In genomic region chr5:99582055-99582454, GRCm38 (mm10) we compare ENCODE assay signal across 31 mouse cellular contexts.
DNase-seq lines count a peak whose midpoint lies in the region; ATAC-seq and TF ChIP-seq lines count a peak whose summit lies in the region.
"Had no signal": no experiment of that assay in that cellular context is flagged by ENCODE, and none has a peak within 500 bp of the region (broad histone marks: within the 10 kb centered on the region; RNA-seq: fewer than 3 reads in every experiment).

No protein-coding gene starts in this region.

- no peaks in the 10 kb centered on the region; the same call in none of the 2 replicates for H3K4me1 ChIP-seq in forebrain, embryonic 14.5 days (ENCODE audit: control insufficient read depth, insufficient read depth, low read length)
- no peaks in the 10 kb centered on the region for H3K4me1 ChIP-seq in forebrain, embryonic 12.5 days
- peaks cover 17% of the 10 kb centered on the region for H3K4me1 ChIP-seq in heart, embryonic 13.5 days
- H3K4me1 ChIP-seq in neural tube, embryonic 15.5 days: 0 out of 2 replicates have a peak, but pooled peaks cover 3% of the 10 kb centered on the region
- H3K4me1 ChIP-seq: hindbrain, embryonic 12.5 days; intestine, embryonic 15.5 days; liver, embryonic 15.5 days; midbrain, embryonic 15.5 days had no signal

- H3K9ac ChIP-seq in forebrain, embryonic 14.5 days (ENCODE audit: low read length): no peak overlapping the region
- no peak overlapping the region for H3K9ac ChIP-seq in forebrain, embryonic 12.5 days
- no peak overlapping the region for H3K9ac ChIP-seq in heart, embryonic 13.5 days
- H3K9ac ChIP-seq in neural tube, embryonic 15.5 days (replicated peaks): no peak overlapping the region
- H3K9ac ChIP-seq: embryonic facial prominence, embryonic 13.5 days; hindbrain, embryonic 12.5 days; intestine, embryonic 15.5 days; limb, embryonic 12.5 days; liver, embryonic 15.5 days; midbrain, embryonic 15.5 days had no signal

- peak; percentile 68 for DNase-seq in forebrain, embryonic 14.5 days (ENCODE audit: low spot score)
- no peak for DNase-seq in heart, postnatal 25 days (ENCODE audit: low spot score)
- peak; percentile 11 for DNase-seq in neural tube, embryonic 10.5 days (ENCODE audit: extremely low spot score, low spot score)
- DNase-seq in layer of hippocampus, adult 2 months (ENCODE audit: low spot score in 2 of 2): no peak
- DNase-seq: adrenal gland, postnatal 10 days; cerebellum, adult 11 months; cerebellum, adult 9-10 months; gastrocnemius, postnatal 10 days; heart, postnatal 36 days; kidney, adult 2 months; kidney, postnatal 4 days; layer of hippocampus, postnatal 36 days; lung, postnatal 10 days; right cerebral cortex, adult 18-20 months; spleen, adult 18-20 months; thymus, adult 18-20 months; thymus, postnatal 25 days had no signal

- no peaks in the 10 kb centered on the region for H3K27me3 ChIP-seq in forebrain, embryonic 14.5 days (replicated peaks; ENCODE audit: control insufficient read depth, insufficient read depth, low read length)
- peaks cover 5% of the 10 kb centered on the region; the same call in 1 of the 2 replicates for H3K27me3 ChIP-seq in forebrain, embryonic 12.5 days
- no peaks in the 10 kb centered on the region for H3K27me3 ChIP-seq in heart, embryonic 13.5 days (replicated peaks)
- H3K27me3 ChIP-seq in neural tube, embryonic 15.5 days (replicated peaks): no peaks in the 10 kb centered on the region
- H3K27me3 ChIP-seq: embryonic facial prominence, embryonic 13.5 days; hindbrain, embryonic 12.5 days; intestine, embryonic 15.5 days; limb, embryonic 12.5 days; liver, embryonic 15.5 days had no signal

- no peak overlapping the region for H3K4me2 ChIP-seq in forebrain, embryonic 14.5 days (ENCODE audit: low read length)
- H3K4me2 ChIP-seq in forebrain, embryonic 12.5 days: no peak overlapping the region
- no peak overlapping the region for H3K4me2 ChIP-seq in heart, embryonic 13.5 days
- no peak overlapping the region for H3K4me2 ChIP-seq in neural tube, embryonic 15.5 days
- H3K4me2 ChIP-seq: embryonic facial prominence, embryonic 13.5 days; hindbrain, embryonic 12.5 days; intestine, embryonic 15.5 days; limb, embryonic 12.5 days; liver, embryonic 15.5 days; midbrain, embryonic 15.5 days had no signal

- no peaks in the 10 kb centered on the region for H3K36me3 ChIP-seq in forebrain, embryonic 14.5 days (ENCODE audit: control insufficient read depth, insufficient read depth, low read length)
- no peaks in the 10 kb centered on the region for H3K36me3 ChIP-seq in forebrain, embryonic 12.5 days (replicated peaks)
- no peaks in the 10 kb centered on the region for H3K36me3 ChIP-seq in heart, embryonic 13.5 days
- H3K36me3 ChIP-seq in neural tube, embryonic 15.5 days: no peaks in the 10 kb centered on the region
- H3K36me3 ChIP-seq: embryonic facial prominence, embryonic 13.5 days; hindbrain, embryonic 12.5 days; intestine, embryonic 15.5 days; limb, embryonic 12.5 days; liver, embryonic 15.5 days; midbrain, embryonic 10.5 days; midbrain, embryonic 15.5 days had no signal

- intact Hi-C loops in heart, postnatal 25 days (cut with DNase I): no loop called here

- no peak for TF ChIP-seq CTCF in layer of hippocampus, adult 2 months (conservative IDR thresholded peaks at IDR 0.05)

- peak; percentile 55; the same call in 1 of the 2 replicates for ATAC-seq in forebrain, embryonic 14.5 days
- ATAC-seq in forebrain, embryonic 12.5 days (ENCODE audit: low FRiP score): no peak
- ATAC-seq in heart, embryonic 13.5 days (ENCODE audit: extremely low read depth, insufficient number of reproducible peaks, low FRiP score, low TSS enrichment): no peak
- ATAC-seq in neural tube, embryonic 15.5 days (ENCODE audit: low FRiP score): no peak
- ATAC-seq: hindbrain, postnatal 0 days; intestine, embryonic 15.5 days; midbrain, embryonic 15.5 days; Patski had no signal

- no peak overlapping the region for H3K4me3 ChIP-seq in forebrain, embryonic 14.5 days (ENCODE audit: low read depth, low read length)
- no peak overlapping the region for H3K4me3 ChIP-seq in forebrain, embryonic 12.5 days (replicated peaks)
- no peak overlapping the region for H3K4me3 ChIP-seq in heart, embryonic 13.5 days
- H3K4me3 ChIP-seq in neural tube, embryonic 15.5 days (replicated peaks): no peak overlapping the region
- no peak overlapping the region for H3K4me3 ChIP-seq in layer of hippocampus, adult 2 months
- H3K4me3 ChIP-seq: embryonic facial prominence, embryonic 13.5 days; hindbrain, embryonic 12.5 days; intestine, embryonic 15.5 days; limb, embryonic 12.5 days; liver, embryonic 15.5 days; midbrain, embryonic 10.5 days; midbrain, embryonic 15.5 days had no signal

- 17% methylated on average over 5 of the region's 5 CpGs for WGBS in forebrain, embryonic 14.5 days
- 25% methylated on average over 5 of the region's 5 CpGs for WGBS in forebrain, embryonic 12.5 days
- 26% methylated on average over 5 of the region's 5 CpGs for WGBS in heart, embryonic 13.5 days
- 25% methylated on average over 5 of the region's 5 CpGs for WGBS in neural tube, embryonic 15.5 days

- H3K9me3 ChIP-seq in forebrain, embryonic 14.5 days (replicated peaks; ENCODE audit: control insufficient read depth, low read length): no peaks in the 10 kb centered on the region
- H3K9me3 ChIP-seq in forebrain, embryonic 12.5 days: no peaks in the 10 kb centered on the region
- no peaks in the 10 kb centered on the region for H3K9me3 ChIP-seq in heart, embryonic 13.5 days
- H3K9me3 ChIP-seq in neural tube, embryonic 15.5 days (replicated peaks): no peaks in the 10 kb centered on the region
- H3K9me3 ChIP-seq: embryonic facial prominence, embryonic 13.5 days; hindbrain, embryonic 12.5 days; intestine, embryonic 15.5 days; liver, embryonic 15.5 days; midbrain, embryonic 10.5 days; midbrain, embryonic 15.5 days had no signal

- no peak overlapping the region for H3K27ac ChIP-seq in forebrain, embryonic 14.5 days (ENCODE audit: low read depth, low read length)
- H3K27ac ChIP-seq in forebrain, embryonic 12.5 days: no peak overlapping the region
- H3K27ac ChIP-seq in heart, embryonic 13.5 days (replicated peaks): peak overlapping the region; percentile 29; the same call in 1 of the 2 replicates
- H3K27ac ChIP-seq in neural tube, embryonic 15.5 days (replicated peaks): no peak overlapping the region
- H3K27ac ChIP-seq in layer of hippocampus, adult 2 months: no peak overlapping the region
- H3K27ac ChIP-seq: embryonic facial prominence, embryonic 13.5 days; hindbrain, embryonic 12.5 days; hindbrain, postnatal 0 days; intestine, embryonic 15.5 days; kidney, postnatal 0 days; limb, embryonic 12.5 days; liver, embryonic 15.5 days; midbrain, embryonic 10.5 days; midbrain, embryonic 15.5 days; stomach, postnatal 0 days had no signal

Comparison
In these comparisons a context has a peak if more than half of its experiments do, and no peak if none do; other contexts are left out.
1. DNase-seq: peak in forebrain, embryonic 14.5 days (single experiment) and neural tube, embryonic 10.5 days (single experiment); none in heart, postnatal 25 days (single experiment) and layer of hippocampus, adult 2 months (0 of 2).